Mouse (Mus musculus) stomach, embryonic 15.5 days (tissue): ENCODE results near the gene Dnase2a. TPM values are rescaled to one million over a fixed set of nuclear protein-coding genes. Genes with fewer than 3 reads are reported as not detected.

Experiments used
- ATAC-seq: fragments of 200-750 bp; cut with Nextera tagmentation; 2 replicates; pipeline ENCODE4 v1.8.0; 2017; ENCODE audit warnings: low read depth, moderate number of reproducible peaks, moderate TSS enrichment; ENCODE audit not compliant: insufficient read depth, low FRiP score
- H3K27ac ChIP-seq: fragments of 300-500 bp; sonication (generic); 2 replicates; pipeline ENCODE4 v1.5.1; 2015; ENCODE audit warnings: mild to moderate bottlenecking, inconsistent platforms
- H3K27me3 ChIP-seq: fragments of 300-500 bp; sonication (generic); replicated peaks from 2 replicates; pipeline ENCODE4 v1.6.1; 2015; ENCODE audit warnings: inconsistent platforms
- H3K36me3 ChIP-seq: fragments of 300-500 bp; sonication (generic); 2 replicates; pipeline ENCODE4 v1.6.1; 2015; ENCODE audit warnings: inconsistent platforms
- H3K4me1 ChIP-seq: fragments of 300-500 bp; sonication (generic); 2 replicates; pipeline ENCODE4 v1.6.1; 2015; ENCODE audit warnings: inconsistent platforms
- H3K4me2 ChIP-seq: fragments of 300-500 bp; sonication (generic); 2 replicates; pipeline ENCODE4 v1.6.1; 2015; ENCODE audit warnings: mild to moderate bottlenecking, inconsistent platforms
- H3K4me3 ChIP-seq: fragments of 300-500 bp; sonication (generic); replicated peaks from 2 replicates; pipeline ENCODE4 v1.5.1; 2015; ENCODE audit warnings: inconsistent platforms
- H3K9ac ChIP-seq: fragments of 300-500 bp; sonication (generic); 2 replicates; pipeline ENCODE4 v1.6.1; 2015; ENCODE audit warnings: inconsistent platforms
- H3K9me3 ChIP-seq: fragments of 300-500 bp; sonication (generic); 2 replicates; pipeline ENCODE4 v1.6.1; 2016; ENCODE audit warnings: inconsistent platforms
- WGBS: fragments of 180-500 bp; shearing (Covaris S2); methylation state at CpG from one replicate; pipeline ENCODE4 v1.1.7; 2015; 5-methylcytosine and 5-hydroxymethylcytosine counted together
- polyA plus RNA-seq: library from polyadenylated mRNA; unstranded; fragments of >200 nt; fragmentation: Nextera tagmentation; extraction: Ambion mirVana; gene quantifications from 2 replicates; pipeline ENCODE4 v1.2.1, GENCODE M21; 2015

Gene Dnase2a
- polyA plus RNA-seq: 12.3 and 14.2 TPM in 2 replicates

- WGBS: under 1% methylated on average over 45 of the region's 45 CpGs
- peaks cover 17% of the 10 kb centered on the region for H3K4me1 ChIP-seq
- ATAC-seq: peak; percentile 92
- peak within 1 kb of the TSS; percentile 71 for H3K9ac ChIP-seq
- H3K4me3 ChIP-seq: peak within 1 kb of the TSS; percentile 59
- H3K4me2 ChIP-seq: peak within 1 kb of the TSS; percentile 92
- no peak within 1 kb of the TSS for H3K27ac ChIP-seq
- H3K36me3 ChIP-seq: no peaks in the 10 kb centered on the region
- H3K9me3 ChIP-seq: no peaks in the 10 kb centered on the region
- H3K27me3 ChIP-seq: peaks cover 27% of the 10 kb centered on the region
These were observed at the start of gene Dnase2a for GRCm38 (mm10) chr8:84908421-84909161. Dnase2a (plus strand) TSS chr8:84908560.

- peak within 1 kb of the TSS; percentile 100 for H3K4me2 ChIP-seq
- 13% methylated on average over 44 of the region's 46 CpGs for WGBS
- H3K9me3 ChIP-seq: no peaks in the 10 kb centered on the region
- H3K4me1 ChIP-seq: peaks cover 14% of the 10 kb centered on the region
- no peaks in the 10 kb centered on the region for H3K27me3 ChIP-seq
- peak; percentile 73 for ATAC-seq
- peak within 1 kb of the TSS; percentile 34 for H3K9ac ChIP-seq
- peak within 1 kb of the TSS; percentile 53 for H3K4me3 ChIP-seq
- peaks cover 26% of the 10 kb centered on the region for H3K36me3 ChIP-seq
- H3K27ac ChIP-seq: no peak within 1 kb of the TSS
These were observed 36.7 kb upstream of the Dnase2a start, which contains the start of gene Syce2 for GRCm38 (mm10) chr8:84871376-84872308. Syce2 (plus strand) TSS chr8:84872111.

- peak overlapping the region; percentile 53 for H3K4me3 ChIP-seq
- H3K9ac ChIP-seq: peak overlapping the region; percentile 34
- H3K27ac ChIP-seq: no peak overlapping the region
- H3K4me2 ChIP-seq: peak overlapping the region; percentile 100
- peaks cover 14% of the 10 kb centered on the region for H3K4me1 ChIP-seq
- 3% methylated on average over 53 of the region's 54 CpGs for WGBS
- H3K9me3 ChIP-seq: no peaks in the 10 kb centered on the region
- no peaks in the 10 kb centered on the region for H3K27me3 ChIP-seq
- H3K36me3 ChIP-seq: peaks cover 18% of the 10 kb centered on the region
- peak; percentile 65 for ATAC-seq
These were observed 35.9 kb upstream of the Dnase2a start for GRCm38 (mm10) chr8:84872309-84872965.

GRCm38 (mm10) chr8:84873016-84873415 lies 35.3 kb upstream of the Dnase2a start:
- Histone ChIP-seq H3K27ac (no peak overlapping the region), H3K4me2 (peak overlapping the region; percentile 100), H3K36me3 (peaks cover 12% of the 10 kb centered on the region), H3K4me1 (peaks cover 14% of the 10 kb centered on the region), H3K9ac (0 out of 2 replicates have a peak overlapping the region, but pooled peaks have one; percentile 34), H3K4me3 (peak overlapping the region; percentile 53), H3K9me3 (no peaks in the 10 kb centered on the region), H3K27me3 (no peaks in the 10 kb centered on the region)
- 63% methylated on average over 4 of the region's 4 CpGs for WGBS
- no peak for ATAC-seq

GRCm38 (mm10) chr8:84874339-84874738 lies 34.0 kb upstream of the Dnase2a start:
- Histone ChIP-seq H3K9me3 (no peaks in the 10 kb centered on the region), H3K9ac (no peak overlapping the region), H3K27ac (no peak overlapping the region), H3K27me3 (no peaks in the 10 kb centered on the region), H3K4me2 (no peak overlapping the region), H3K4me1 (peaks cover 14% of the 10 kb centered on the region), H3K36me3 (peaks cover 4% of the 10 kb centered on the region; the same call in 1 of the 2 replicates), H3K4me3 (no peak overlapping the region)
- ATAC-seq: no peak
- 89% methylated on average over 3 of the region's 3 CpGs for WGBS

- no peak for ATAC-seq
- Histone ChIP-seq H3K4me3 (no peak overlapping the region), H3K9ac (no peak overlapping the region), H3K27me3 (no peaks in the 10 kb centered on the region), H3K9me3 (no peaks in the 10 kb centered on the region), H3K36me3 (no peaks in the 10 kb centered on the region), H3K4me1 (peaks cover 6% of the 10 kb centered on the region), H3K27ac (no peak overlapping the region), H3K4me2 (no peak overlapping the region)
- 75% methylated on average over 3 of the region's 3 CpGs for WGBS
These were observed 30.9 kb upstream of the Dnase2a start for GRCm38 (mm10) chr8:84877297-84878035.

- no peak overlapping the region for H3K9ac ChIP-seq
- no peak for ATAC-seq
- H3K27ac ChIP-seq: no peak overlapping the region
- H3K4me1 ChIP-seq: no peaks in the 10 kb centered on the region
- no peak overlapping the region for H3K4me2 ChIP-seq
- H3K9me3 ChIP-seq: no peaks in the 10 kb centered on the region
- no peak overlapping the region for H3K4me3 ChIP-seq
- H3K27me3 ChIP-seq: no peaks in the 10 kb centered on the region
- 80% methylated on average over 1 of the region's 1 CpGs for WGBS
- H3K36me3 ChIP-seq: no peaks in the 10 kb centered on the region
These were observed 29.4 kb upstream of the Dnase2a start for GRCm38 (mm10) chr8:84878915-84879314.

- Histone ChIP-seq H3K9me3 (no peaks in the 10 kb centered on the region), H3K4me1 (no peaks in the 10 kb centered on the region), H3K4me2 (no peak overlapping the region), H3K27ac (no peak overlapping the region), H3K4me3 (no peak overlapping the region), H3K9ac (no peak overlapping the region), H3K27me3 (no peaks in the 10 kb centered on the region), H3K36me3 (peaks cover 7% of the 10 kb centered on the region)
- no peak for ATAC-seq
- 88% methylated on average over 4 of the region's 4 CpGs for WGBS
These were observed 23.6 kb upstream of the Dnase2a start for GRCm38 (mm10) chr8:84884728-84885127.

GRCm38 (mm10) chr8:84888280-84888679 lies 20.1 kb upstream of the Dnase2a start:
- Histone ChIP-seq H3K9ac (no peak overlapping the region), H3K27ac (no peak overlapping the region), H3K4me3 (no peak overlapping the region), H3K27me3 (no peaks in the 10 kb centered on the region), H3K36me3 (peaks cover 7% of the 10 kb centered on the region), H3K4me2 (no peak overlapping the region), H3K9me3 (no peaks in the 10 kb centered on the region), H3K4me1 (peaks cover 6% of the 10 kb centered on the region)
- 84% methylated on average over 3 of the region's 3 CpGs for WGBS
- ATAC-seq: no peak

GRCm38 (mm10) chr8:84889141-84889540 lies 19.2 kb upstream of the Dnase2a start:
- Histone ChIP-seq H3K4me3 (no peak overlapping the region), H3K9me3 (no peaks in the 10 kb centered on the region), H3K9ac (no peak overlapping the region), H3K4me2 (no peak overlapping the region), H3K27me3 (no peaks in the 10 kb centered on the region), H3K36me3 (peaks cover 7% of the 10 kb centered on the region), H3K4me1 (peaks cover 6% of the 10 kb centered on the region), H3K27ac (no peak overlapping the region)
- no peak for ATAC-seq
- 81% methylated on average over 1 of the region's 1 CpGs for WGBS
